Mouse (Mus musculus) cerebellum, adult (tissue): ENCODE data around the gene Tradd.

Experiments
- ATAC-seq: cut with Nextera tagmentation; 2 replicates; pipeline ENCODE4 v1.9.2; 2017; ENCODE audit warnings: mild to moderate bottlenecking, moderate library complexity, mixed read lengths; ENCODE audit not compliant: insufficient number of reproducible peaks, low FRiP score, low TSS enrichment

Gene Tradd

DNA sequence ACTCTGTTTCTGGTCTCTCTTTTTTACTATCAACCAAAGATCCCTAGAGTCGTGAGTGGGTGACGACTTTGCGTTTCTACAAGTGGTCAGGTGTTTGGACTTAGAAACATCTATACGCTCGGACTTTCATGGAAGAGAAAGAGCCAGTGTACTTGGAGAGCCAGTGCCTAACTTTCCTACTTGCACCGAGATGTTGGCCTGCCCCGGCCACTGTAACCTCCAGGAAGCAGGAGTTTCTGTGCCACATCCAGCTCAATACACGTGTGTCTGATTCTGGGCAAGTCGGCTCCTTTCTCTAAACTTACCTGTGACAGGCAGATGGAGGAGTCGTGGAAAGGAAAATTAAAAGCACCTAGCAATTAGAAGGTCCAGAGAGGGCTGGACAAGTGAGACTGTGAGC lies 11.4 kb upstream of the Tradd start, which contains the start of gene Nol3:
Gene Nol3, plus strand, starts transcription at position 301 of the 400 bp plus-strand sequence.
- no peak for ATAC-seq

DNA sequence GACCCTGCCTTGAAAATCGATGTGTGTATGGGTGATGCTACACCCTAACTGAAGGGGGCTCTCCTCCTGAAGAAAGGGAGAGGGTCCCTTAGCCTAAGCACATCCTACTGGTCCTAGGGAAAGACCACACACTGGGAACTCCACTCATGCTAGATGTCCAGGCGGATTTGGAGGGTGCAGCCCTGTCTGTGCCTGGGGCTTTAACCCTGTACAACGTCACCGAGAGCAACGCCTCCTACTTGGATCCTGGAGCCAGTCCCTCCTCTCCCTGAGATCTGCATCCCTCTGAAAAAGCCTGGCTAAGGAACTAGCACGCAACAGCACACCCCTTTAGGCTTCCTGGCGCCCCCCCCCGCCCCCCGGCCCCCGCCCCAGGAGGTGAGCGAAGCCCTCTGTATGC lies 11.0 kb upstream of the Tradd start:
- no peak for ATAC-seq

DNA sequence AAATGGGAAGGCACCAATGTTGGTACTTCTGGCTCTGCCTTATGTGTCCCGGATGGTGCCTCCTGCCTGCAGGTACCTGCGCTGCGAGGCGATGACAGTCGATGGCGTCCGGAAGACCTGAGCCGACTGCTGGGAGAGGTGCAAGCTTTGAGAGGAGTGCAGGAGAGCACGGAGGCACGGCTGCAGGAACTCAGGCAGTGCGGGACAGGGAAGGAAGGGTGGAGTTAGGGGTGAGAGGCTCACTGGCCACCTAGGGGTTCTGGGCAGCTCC lies 6.4 kb upstream of the Tradd start:
- no peak for ATAC-seq

DNA sequence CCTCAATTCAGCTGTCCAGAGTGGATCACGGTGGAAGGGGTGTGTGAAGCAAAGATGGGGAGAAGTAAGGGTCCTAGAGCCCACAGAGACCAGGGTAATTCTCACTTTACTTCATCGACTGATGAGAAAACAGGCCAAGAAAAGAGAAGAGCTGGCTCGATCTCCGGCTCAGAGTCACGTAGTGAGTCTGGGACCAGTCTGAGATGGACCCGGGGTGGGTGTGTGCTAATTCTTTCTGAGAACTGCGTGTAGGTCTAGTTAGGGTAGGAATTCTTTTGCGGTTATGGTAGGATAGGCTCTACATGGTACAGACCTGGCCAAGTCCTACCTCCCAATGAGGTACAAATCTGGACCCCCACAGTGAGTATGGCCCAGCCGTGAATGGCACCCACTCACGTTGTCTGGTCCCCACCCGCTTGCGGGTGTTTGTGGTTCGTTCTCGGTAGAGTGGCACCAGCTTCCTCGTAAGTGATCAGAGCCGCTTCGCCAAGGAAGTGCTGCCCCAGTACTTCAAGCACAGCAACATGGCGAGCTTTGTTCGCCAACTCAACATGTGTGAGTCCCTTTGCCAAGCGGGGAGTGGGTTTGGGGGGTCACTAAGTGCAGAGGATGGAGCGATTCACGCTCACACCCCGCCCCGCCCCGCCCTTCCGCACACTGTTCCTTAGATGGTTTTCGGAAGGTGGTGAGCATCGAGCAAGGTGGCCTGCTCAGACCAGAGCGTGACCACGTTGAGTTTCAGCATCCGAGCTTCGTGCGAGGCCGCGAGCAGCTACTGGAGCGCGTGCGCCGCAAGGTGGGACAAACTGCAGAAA lies 5.9 kb upstream of the Tradd start:
- no peak for ATAC-seq

DNA sequence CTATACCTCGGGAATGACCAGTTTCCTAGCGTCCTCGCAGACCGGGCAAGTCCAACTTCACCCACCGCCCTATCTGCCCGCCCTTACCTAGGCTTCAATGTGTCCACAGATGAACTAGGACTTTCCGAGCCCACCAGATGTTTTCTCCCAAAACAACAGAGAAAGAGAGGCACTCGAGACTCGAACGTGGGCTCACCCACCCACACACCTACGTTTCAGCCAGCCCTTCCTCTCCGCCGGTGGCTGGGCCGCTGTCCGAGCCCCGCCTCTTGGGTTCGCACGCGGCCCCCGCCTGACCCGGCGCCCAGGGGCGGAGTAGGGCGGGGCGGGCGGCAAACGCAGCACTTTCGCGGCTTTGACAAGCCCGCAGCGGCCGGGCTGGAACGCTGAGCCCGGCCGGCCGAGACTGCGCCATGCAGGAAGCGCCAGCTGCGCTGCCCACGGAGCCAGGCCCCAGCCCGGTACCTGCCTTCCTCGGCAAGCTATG lies 5.1 kb upstream of the Tradd start, which contains the start of gene Hsf4:
Gene Hsf4, plus strand, starts transcription at position 341 of the 487 bp plus-strand sequence.
- ATAC-seq = no peak

DNA sequence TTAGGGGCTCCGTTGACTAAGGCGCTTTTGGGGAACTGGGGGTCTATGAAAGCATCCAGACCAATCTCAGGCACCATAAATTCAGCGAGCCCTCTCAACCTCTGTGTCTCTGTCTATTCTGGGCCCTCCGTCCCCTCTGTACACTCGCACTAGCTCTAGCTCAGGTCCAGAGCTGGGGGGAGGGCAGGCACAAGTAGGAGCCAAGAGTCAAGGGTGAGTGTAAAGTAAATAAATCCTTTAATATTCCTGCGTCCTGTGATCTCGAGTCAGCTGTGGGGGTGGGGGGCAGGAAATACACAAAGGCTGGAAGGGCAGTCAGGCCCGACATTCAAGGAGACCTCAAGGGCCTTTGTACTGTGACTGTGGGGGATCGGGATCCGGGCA lies 4.7 kb upstream of the Tradd start:
- no peak for ATAC-seq

DNA sequence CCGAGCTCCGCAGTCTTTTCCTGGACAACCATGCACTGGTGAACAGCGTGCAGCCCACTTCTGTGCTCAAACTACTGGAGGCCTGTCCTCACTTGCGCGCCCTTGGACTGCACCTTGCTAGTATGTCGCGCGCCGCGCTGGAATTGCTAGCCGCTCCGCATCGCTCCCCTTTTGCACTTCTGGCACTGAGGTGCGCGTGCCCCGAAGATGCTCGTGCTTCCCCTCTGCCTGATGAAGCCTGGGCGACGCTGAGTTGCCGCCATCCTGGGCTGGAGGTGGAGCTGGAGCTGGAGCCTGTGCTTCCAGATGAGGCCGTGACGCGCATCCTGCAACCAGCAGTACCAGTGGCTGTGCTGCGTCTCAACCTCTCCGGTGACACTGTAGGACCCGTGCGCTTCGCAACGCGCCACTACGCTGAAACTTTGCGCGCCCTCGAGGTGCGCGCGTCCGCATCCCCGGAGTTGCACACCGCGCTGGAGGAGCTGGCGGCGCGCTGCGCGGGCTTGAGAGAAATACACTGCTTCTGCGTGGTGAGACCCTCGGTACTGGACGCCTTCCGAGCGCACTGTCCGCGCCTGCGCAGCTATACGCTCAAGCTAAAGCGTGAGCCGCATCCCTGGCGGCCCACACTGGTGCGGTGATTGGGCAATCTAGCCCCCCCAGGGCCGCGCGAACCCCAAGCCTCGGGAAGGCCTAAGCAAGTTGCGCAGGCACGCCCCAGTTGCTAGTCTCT lies 4.1 kb upstream of the Tradd start:
- ATAC-seq = peak; percentile 51

DNA sequence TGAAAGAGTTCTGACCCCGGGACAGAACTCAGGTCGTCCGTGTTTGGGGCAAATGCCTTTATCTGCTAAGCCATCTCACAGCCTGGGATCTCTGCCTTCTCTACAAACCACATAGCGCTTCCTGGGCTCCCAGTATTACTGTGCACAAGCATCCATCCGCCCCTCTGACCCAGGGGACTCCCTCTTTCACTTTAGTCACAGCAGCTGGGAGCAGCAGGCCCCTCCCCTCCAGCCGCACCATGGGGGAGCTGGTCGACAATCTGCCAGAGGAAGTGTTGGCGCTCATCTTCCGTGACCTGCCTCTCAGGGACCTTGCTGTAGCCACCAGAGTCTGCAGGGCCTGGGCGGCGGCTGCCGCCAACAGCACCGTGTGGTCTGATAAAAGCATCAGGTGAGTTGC lies 2.4 kb upstream of the Tradd start:
- no peak for ATAC-seq

DNA sequence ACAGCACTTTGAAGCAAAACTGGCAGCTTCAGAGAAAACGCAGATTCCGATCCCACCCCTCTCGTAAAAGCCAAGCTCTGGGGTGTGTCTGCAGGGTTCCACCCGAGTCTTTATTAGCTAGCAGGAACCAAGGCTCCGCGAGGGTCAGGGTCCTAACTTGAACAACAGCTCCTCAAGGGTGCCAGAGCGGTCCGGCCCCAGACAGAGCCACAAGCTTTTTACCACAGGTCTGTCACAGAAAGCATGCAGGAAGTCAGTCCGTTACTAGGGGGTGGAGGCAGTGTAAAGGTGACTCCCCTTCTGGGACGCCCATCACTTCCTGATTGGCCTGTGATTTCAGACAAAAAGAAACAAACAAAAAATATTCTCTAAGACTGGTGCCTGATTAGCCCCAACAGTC lies 719 bp upstream of the Tradd start:
- no peak for ATAC-seq

DNA sequence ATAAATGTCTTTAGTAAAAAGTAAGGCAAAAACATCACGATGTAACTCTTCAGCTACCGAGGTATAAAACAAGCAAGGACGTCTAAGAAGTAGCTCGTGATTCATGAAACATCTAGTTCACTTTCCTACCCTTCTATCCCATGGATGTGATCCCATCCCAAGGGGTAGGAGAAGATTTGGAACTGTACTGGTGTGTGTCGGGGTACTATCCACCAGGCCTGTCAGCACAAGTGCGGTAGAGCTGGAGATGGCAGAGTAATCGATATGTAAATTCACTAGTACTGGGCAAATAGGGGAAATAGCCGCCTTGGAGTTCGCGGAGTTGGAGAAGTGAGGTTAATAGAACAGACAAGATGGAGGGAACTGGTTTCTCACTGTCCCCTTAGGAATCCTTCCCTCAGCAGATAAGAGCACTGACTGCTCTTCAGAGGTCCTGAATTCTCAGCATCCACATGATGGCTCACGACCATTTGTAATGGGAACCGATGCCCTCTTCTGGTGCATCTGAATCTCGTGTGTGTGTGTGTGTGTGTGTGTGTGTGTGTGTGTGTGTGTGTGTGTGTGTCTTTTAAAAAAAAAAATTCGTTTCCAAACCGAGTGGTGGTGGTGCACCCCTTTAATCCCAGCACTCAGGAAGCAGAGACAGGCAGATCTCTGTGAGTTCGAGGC lies 1.0 kb downstream of the Tradd start:
- ATAC-seq = no peak

DNA sequence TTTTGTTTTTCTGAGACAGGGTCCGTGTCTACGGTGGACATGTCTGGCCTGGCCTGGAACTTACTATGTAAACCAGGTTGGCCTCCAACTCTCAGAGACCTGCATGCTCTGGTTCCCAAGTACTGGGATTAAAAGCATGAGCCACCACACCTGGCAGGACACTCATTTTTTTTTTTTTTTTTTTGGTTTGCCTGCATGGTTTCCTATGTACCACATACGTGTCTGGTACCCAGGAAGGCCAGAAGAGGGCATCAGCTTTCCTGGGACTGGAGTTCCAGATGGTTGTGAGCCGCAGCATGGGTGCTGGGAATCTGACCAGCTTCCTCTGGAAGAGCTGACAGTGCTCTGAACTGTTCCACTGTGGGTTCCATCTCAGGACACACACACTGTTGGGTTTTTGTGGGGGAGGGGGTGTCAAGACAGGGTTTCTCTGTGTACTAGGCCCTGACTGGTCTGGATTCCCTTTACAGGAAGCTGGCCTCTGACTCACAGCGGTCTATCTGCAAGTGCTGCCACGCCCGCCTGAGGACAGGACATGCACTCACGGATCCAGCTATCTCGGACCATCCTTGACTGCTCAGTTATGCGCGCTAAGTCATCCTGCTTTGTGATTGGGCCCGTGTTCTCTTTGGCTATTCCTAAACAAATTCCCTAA lies 3.0 kb downstream of the Tradd start:
- ATAC-seq = no peak

DNA sequence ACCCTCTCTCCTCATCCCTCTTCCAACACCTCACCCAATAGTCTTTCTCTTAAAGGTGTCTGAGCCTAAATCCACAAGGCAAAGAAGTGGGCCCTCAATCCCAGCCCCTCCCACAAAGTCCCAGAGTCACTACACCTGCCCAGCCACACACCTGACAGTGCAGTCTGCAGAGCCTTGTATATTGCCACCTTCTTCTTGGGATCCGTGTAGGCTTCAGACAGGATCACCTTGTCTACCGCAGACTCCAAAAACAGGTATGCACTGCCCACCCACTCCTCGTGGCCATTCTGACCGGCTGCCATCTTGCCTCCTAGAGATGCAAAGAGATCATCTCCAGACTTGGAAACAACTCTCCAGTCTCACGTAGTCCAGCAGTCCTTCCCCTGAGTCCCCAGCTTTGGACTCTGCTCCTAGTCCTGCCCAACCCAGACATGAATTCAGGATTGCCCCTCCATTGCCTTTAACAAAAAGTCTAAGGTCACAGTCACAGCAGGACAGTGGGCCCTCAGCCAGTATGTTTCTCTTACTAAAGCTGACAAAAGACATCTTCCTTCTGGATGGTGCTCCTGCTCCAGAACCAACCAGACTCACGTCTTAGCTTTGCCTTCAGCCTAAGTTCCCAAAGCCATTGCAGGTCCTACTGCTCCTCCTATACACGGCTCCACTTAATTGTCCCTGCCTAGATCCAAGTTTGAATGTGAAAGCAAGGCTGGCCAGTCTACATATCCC lies 3.9 kb downstream of the Tradd start:
- no peak for ATAC-seq

DNA sequence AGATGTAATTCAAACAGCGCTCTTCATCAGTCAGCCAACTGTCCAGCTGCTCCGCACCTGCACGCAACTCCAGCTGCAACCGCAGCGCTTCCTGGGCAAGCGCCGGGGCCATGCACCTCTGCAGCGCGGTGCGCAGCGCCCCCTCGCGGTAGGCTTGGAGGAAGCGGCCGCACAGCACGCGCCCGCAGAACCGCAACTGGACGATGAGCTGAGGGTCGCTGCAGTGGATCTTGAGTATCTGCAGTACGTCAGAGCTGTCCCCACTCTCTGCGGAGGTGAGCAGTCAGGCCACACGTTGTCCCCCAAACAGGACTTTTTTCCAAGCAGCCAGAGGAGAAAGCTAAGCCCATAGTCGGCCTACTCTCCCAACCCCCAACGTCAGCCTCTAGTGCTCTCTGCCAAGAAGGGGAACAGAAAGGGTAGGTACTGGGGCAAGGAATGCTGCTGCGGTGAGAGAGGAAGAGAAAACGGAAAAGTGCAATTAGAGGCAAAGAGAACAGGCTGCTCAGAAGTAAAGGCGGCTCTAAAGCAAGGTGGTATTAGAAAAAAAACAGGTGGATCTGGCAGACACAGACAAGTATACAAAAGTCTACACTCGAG lies 4.6 kb downstream of the Tradd start:
- peak; percentile 33; the same call in 1 of the 2 replicates for ATAC-seq

DNA sequence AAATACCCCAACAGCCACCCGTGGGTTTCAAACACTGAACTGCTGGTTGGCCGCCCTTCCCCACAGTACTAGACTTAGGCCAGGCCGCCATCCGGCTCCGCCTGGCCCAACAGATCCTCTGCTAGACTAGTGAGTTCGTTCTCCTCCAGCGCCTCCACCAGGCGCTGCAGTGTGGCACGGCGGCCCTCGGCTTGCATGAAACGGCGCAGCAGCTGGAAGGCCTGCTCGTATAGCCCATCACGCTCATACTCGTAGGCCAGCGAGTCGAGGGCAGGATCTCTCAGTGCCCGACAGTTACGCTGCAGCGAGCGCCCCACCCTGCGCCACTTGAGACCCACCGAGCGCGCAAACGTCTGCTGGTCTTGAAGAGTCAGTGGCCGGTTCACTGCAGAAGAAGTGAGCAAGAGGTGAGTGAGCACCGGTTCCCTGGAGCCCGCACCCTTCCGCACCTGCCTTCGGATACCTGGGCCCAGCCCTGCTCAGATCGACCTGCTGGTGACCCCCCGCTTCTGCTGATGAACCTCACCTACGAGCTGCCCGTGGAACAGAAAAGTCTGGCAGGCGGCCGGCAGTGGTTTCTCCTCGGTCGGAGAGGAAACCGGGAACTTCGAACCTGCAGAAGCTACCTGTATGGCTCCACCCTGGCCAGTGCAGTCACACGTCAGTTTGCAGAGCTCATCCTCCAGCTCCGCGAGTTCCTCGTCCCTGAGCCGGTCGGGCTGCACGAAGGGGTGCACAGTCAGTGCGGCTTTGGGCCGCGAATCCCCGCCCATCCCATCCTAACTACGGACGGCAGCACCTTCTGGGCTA lies 5.3 kb downstream of the Tradd start:
- ATAC-seq = peak; percentile 36; the same call in 1 of the 2 replicates

DNA sequence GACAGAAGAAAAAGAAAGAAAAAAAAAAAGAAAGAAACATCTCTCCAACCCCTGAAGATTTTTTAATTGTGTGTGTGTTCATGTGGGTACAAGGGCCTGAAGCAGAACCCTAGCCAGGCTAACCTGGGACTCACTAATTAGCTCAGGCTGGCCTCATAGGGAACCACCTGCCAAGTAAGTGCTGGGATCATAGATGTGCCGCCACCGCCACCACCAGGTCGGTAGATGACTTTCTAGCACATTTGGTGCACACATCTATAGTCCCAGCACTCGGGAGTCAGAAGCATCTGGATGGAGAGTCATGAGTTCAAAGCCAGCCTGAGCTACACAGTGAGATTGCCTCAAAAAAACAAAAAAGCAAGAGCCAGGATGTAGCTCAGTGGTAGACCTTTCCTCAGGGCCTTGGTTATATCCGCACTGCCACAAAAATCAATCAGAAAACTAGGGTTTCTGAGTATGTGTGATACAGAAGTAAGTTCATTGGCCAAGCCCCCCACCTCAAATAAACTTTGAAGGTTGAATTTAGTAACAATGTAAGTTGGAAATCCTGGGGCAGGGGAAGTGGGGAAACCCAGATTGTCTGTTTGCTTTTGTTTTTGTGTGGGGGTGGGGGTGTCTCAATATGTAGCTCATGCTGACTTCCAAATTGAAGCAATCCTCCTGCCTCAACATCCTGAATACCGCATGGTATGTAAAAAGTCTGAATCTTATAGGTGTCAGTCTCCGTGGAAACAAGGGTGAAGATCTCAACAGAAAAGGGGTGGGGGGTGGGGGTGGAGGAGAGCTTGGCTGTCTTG lies 6.9 kb downstream of the Tradd start:
- no peak for ATAC-seq

DNA sequence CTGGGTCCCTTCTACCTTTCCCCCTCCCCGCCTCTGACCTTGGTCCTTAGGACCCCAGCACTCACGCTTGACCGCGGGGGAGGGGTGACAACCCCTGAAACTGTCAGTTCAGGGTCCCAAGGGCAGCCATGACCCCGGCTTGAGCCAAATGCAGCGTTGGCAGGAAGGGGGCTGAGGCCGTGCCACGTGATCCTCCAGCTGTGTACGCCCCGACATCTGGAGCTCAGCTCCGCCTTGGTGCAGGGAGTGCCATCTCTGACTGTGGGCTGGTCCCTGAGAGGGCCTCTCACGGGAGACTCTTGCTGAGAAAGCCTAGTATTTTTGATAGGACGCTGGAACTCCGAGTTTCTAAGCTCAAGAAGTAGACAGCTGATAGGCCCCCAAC lies 9.5 kb downstream of the Tradd start, which contains the start of gene B3gnt9:
Gene B3gnt9, minus strand, starts transcription at position 188 of the 385 bp plus-strand sequence.
- no peak for ATAC-seq

DNA sequence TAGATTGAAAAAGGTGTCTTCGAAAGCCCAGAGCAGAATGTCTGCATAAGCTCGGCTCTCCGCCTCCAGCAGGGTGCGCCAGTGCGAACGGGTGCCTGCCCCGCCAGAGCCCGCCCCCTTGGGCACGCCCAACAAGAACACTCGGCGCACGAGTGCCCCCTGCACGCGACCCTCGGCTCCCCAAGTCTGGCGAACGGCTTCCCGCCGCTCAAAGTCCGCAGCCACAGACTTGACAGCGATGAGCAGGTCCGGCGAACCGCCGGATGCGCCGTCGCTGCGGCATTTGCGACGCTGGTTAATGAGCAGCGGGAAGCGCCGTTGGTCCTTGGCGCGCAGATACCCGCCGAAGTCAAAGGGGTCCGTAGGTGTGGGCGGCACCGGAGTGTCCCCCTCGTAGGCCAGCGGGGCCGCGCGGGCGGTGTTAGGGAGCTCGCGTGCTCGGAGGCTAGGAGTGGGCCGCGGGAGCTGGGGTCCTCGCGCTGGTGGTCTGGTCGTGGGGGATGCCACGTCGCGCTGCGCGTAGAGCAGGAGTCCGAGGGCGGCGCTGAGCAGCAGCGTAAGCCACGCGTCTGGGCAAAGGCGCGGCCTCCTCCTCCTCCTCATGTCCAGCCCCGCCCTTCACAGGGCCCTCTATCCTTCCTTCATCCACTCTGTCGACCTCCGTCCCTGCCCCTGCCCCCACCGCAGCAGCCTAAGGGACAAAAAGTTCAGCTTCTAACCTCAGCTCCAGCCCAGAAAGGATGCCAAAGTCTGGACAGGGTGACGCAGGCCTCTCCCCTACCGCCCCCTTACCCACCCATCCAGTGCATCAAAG lies 10.1 kb downstream of the Tradd start:
- peak; percentile 47 for ATAC-seq
